Mouse (Mus musculus) embryonic facial prominence, embryonic 11.5 days (tissue): Measurements from ENCODE around the gene 4930442H23Rik. TPM values are rescaled to one million over a fixed set of nuclear protein-coding genes. Genes with fewer than 3 reads are reported as not detected.
A peak's percentile ranks its signal among the peaks of the same experiment; 100 is the strongest.
"Not testable (repeated sequence)": the region's sequence is repeated elsewhere in the genome, so short reads cannot be mapped to it uniquely, and the experiment has no call there.

Experiments used
- ATAC-seq: fragments of 200-750 bp; cut with Nextera tagmentation; replicated peaks from 2 replicates; pipeline ENCODE4 v1.8.0; 2017; ENCODE audit warnings: low read depth; ENCODE audit not compliant: insufficient number of reproducible peaks, low FRiP score, low TSS enrichment
- DNase-seq: peaks from one replicate; pipeline ENCODE4 v3.0.0-alpha.2; 2015; ENCODE audit warnings: low spot score
- H3K27ac ChIP-seq: fragments of 300-500 bp; sonication (generic); replicated peaks from 2 replicates; pipeline ENCODE4 v1.5.1; 2014; ENCODE audit warnings: mild to moderate bottlenecking, low read depth, low read length, control low read depth
- H3K27me3 ChIP-seq: fragments of 300-500 bp; sonication (generic); 2 replicates; pipeline ENCODE4 v1.6.1; 2014; ENCODE audit warnings: mild to moderate bottlenecking, low read length, moderate library complexity, mixed read lengths; ENCODE audit not compliant: control insufficient read depth, insufficient read depth
- H3K36me3 ChIP-seq: fragments of 300-500 bp; sonication (generic); replicated peaks from 2 replicates; pipeline ENCODE4 v1.6.1; 2014; ENCODE audit warnings: low read depth, mild to moderate bottlenecking, low read length, moderate library complexity, mixed read lengths; ENCODE audit not compliant: control insufficient read depth, insufficient read depth
- H3K4me1 ChIP-seq: fragments of 300-500 bp; sonication (generic); 2 replicates; pipeline ENCODE4 v1.6.1; 2014; ENCODE audit warnings: low read length, mixed read lengths; ENCODE audit not compliant: control insufficient read depth, insufficient read depth
- H3K4me2 ChIP-seq: fragments of 300-500 bp; sonication (generic); 2 replicates; pipeline ENCODE4 v1.6.1; 2014; ENCODE audit warnings: low read depth, mild to moderate bottlenecking, control low read depth, low read length, moderate library complexity
- H3K4me3 ChIP-seq: fragments of 300-500 bp; sonication (generic); 2 replicates; pipeline ENCODE4 v1.5.1; 2014; ENCODE audit warnings: low read depth, low read length, control low read depth
- H3K9ac ChIP-seq: fragments of 300-500 bp; sonication (generic); replicated peaks from 2 replicates; pipeline ENCODE4 v1.6.1; 2014; ENCODE audit warnings: mild to moderate bottlenecking, control low read depth, low read length
- H3K9me3 ChIP-seq: fragments of 300-500 bp; sonication (generic); replicated peaks from 2 replicates; pipeline ENCODE4 v1.6.1; 2016; ENCODE audit warnings: mild to moderate bottlenecking, low read length, inconsistent platforms, mixed read lengths; ENCODE audit not compliant: control insufficient read depth
- WGBS: fragments of 180-500 bp; shearing (Covaris S2); extraction: QIAGEN DNeasy Blood & Tissue Kit; methylation state at CpG from one replicate; pipeline ENCODE4 v1.1.7; 2014; 5-methylcytosine and 5-hydroxymethylcytosine counted together
- polyA plus RNA-seq: library from polyadenylated mRNA; unstranded; fragments of >200 nt; fragmentation: Nextera tagmentation; extraction: Ambion mirVana; gene quantifications from 2 replicates; pipeline ENCODE4 v1.2.1, GENCODE M21; 2014

Gene 4930442H23Rik
- polyA plus RNA-seq, 1 experiment from 2014 or later = not detected

- ATAC-seq (no peak), DNase-seq (no peak)
- Histone ChIP-seq H3K4me3 (no peak overlapping the region), H3K36me3 (no peaks in the 10 kb centered on the region; the same call in 1 of the 2 replicates), H3K4me2 (no peak overlapping the region), H3K4me1 (no peaks in the 10 kb centered on the region), H3K9me3 (no peaks in the 10 kb centered on the region), H3K27ac (no peak overlapping the region), H3K9ac (no peak overlapping the region), H3K27me3 (no peaks in the 10 kb centered on the region)
- WGBS = 87% methylated on average over 5 of the region's 5 CpGs
These were observed 37.9 kb upstream of the 4930442H23Rik start for GRCm38 (mm10) chr10:81221402-81222015.

- no peak overlapping the region for H3K4me3 ChIP-seq
- H3K4me1 ChIP-seq = no peaks in the 10 kb centered on the region
- no peak overlapping the region for H3K4me2 ChIP-seq
- H3K36me3 ChIP-seq = no peaks in the 10 kb centered on the region; the same call in 1 of the 2 replicates
- no peak overlapping the region for H3K27ac ChIP-seq
- no peak overlapping the region for H3K9ac ChIP-seq
- ATAC-seq = no peak
- peak; percentile 63 for DNase-seq
- 38% methylated on average over 7 of the region's 7 CpGs for WGBS
- no peaks in the 10 kb centered on the region for H3K9me3 ChIP-seq
- H3K27me3 ChIP-seq = no peaks in the 10 kb centered on the region
These were observed 34.3 kb upstream of the 4930442H23Rik start for GRCm38 (mm10) chr10:81217964-81218363.

GRCm38 (mm10) chr10:81217267-81217666, 33.6 kb upstream of the 4930442H23Rik start:
- not testable (repeated sequence) for H3K4me3 ChIP-seq
- 28% methylated on average over 1 of the region's 1 CpGs for WGBS
- peak; percentile 39 for DNase-seq

GRCm38 (mm10) chr10:81216810-81217209, 33.2 kb upstream of the 4930442H23Rik start:
- no peaks in the 10 kb centered on the region; the same call in 1 of the 2 replicates for H3K36me3 ChIP-seq
- H3K9ac ChIP-seq = no peak overlapping the region
- no peaks in the 10 kb centered on the region for H3K27me3 ChIP-seq
- ATAC-seq = no peak
- H3K9me3 ChIP-seq = no peaks in the 10 kb centered on the region
- H3K27ac ChIP-seq = no peak overlapping the region
- H3K4me3 ChIP-seq = no peak overlapping the region
- H3K4me1 ChIP-seq = no peaks in the 10 kb centered on the region
- no peak for DNase-seq
- WGBS = 86% methylated on average over 6 of the region's 6 CpGs
- H3K4me2 ChIP-seq = no peak overlapping the region

More at GRCm38 (mm10) chr10:81217267-81217666, 33.6 kb upstream of the 4930442H23Rik start:
- ATAC-seq, H3K4me2 ChIP-seq, H3K36me3 ChIP-seq, H3K9ac ChIP-seq, H3K4me1 ChIP-seq, H3K9me3 ChIP-seq, H3K27me3 ChIP-seq, H3K27ac ChIP-seq: not testable (repeated sequence)

- Histone ChIP-seq H3K9ac (no peak overlapping the region), H3K27ac (no peak overlapping the region), H3K36me3 (no peaks in the 10 kb centered on the region; the same call in 1 of the 2 replicates), H3K4me3 (no peak overlapping the region), H3K4me2 (no peak overlapping the region), H3K27me3 (no peaks in the 10 kb centered on the region), H3K9me3 (no peaks in the 10 kb centered on the region), H3K4me1 (no peaks in the 10 kb centered on the region)
- no peak for ATAC-seq
- 89% methylated on average over 6 of the region's 6 CpGs for WGBS
- no peak for DNase-seq
These were observed 32.6 kb upstream of the 4930442H23Rik start for GRCm38 (mm10) chr10:81216260-81216659.

- 93% methylated on average over 5 of the region's 5 CpGs for WGBS
- no peaks in the 10 kb centered on the region; the same call in 1 of the 2 replicates for H3K36me3 ChIP-seq
- ATAC-seq = no peak
These were observed 26.5 kb upstream of the 4930442H23Rik start for GRCm38 (mm10) chr10:81210154-81210553.

GRCm38 (mm10) chr10:81204137-81204536, 20.5 kb upstream of the 4930442H23Rik start:
- H3K9me3 ChIP-seq = no peaks in the 10 kb centered on the region
- H3K27ac ChIP-seq = no peak overlapping the region
- DNase-seq = no peak
- no peaks in the 10 kb centered on the region for H3K36me3 ChIP-seq
- no peak for ATAC-seq
- no peak overlapping the region for H3K9ac ChIP-seq
- 70% methylated on average over 4 of the region's 4 CpGs for WGBS
- no peak overlapping the region for H3K4me3 ChIP-seq
- H3K4me2 ChIP-seq = no peak overlapping the region
- H3K27me3 ChIP-seq = no peaks in the 10 kb centered on the region
- no peaks in the 10 kb centered on the region for H3K4me1 ChIP-seq

More at GRCm38 (mm10) chr10:81210154-81210553, 26.5 kb upstream of the 4930442H23Rik start:
- Histone ChIP-seq H3K4me1 (no peaks in the 10 kb centered on the region), H3K4me3 (no peak overlapping the region), H3K27ac (no peak overlapping the region), H3K9me3 (no peaks in the 10 kb centered on the region; the same call in 1 of the 2 replicates), H3K9ac (no peak overlapping the region), H3K4me2 (no peak overlapping the region), H3K27me3 (no peaks in the 10 kb centered on the region)
- DNase-seq = no peak

- Histone ChIP-seq H3K27ac (no peak overlapping the region), H3K36me3 (no peaks in the 10 kb centered on the region), H3K27me3 (no peaks in the 10 kb centered on the region), H3K4me1 (no peaks in the 10 kb centered on the region), H3K9me3 (no peaks in the 10 kb centered on the region), H3K4me3 (no peak overlapping the region), H3K9ac (no peak overlapping the region), H3K4me2 (no peak overlapping the region)
- WGBS = 71% methylated on average over 8 of the region's 8 CpGs
- ATAC-seq = no peak
- DNase-seq = no peak
These were observed 19.5 kb upstream of the 4930442H23Rik start for GRCm38 (mm10) chr10:81202978-81203720.
